Mouse (Mus musculus): Measurements from ENCODE around the gene Bod1l. TPM values are rescaled to one million over a fixed set of nuclear protein-coding genes. Genes with fewer than 3 reads are reported as not detected.

Gene Bod1l
- polyA plus RNA-seq (2017; shearing (Covaris generic)): 46.3 TPM

GRCm38 (mm10) chr5:41844147-41844529 is at the start of gene Bod1l:
TSS of gene Bod1l (minus strand) at chr5:41844315.

DNA sequence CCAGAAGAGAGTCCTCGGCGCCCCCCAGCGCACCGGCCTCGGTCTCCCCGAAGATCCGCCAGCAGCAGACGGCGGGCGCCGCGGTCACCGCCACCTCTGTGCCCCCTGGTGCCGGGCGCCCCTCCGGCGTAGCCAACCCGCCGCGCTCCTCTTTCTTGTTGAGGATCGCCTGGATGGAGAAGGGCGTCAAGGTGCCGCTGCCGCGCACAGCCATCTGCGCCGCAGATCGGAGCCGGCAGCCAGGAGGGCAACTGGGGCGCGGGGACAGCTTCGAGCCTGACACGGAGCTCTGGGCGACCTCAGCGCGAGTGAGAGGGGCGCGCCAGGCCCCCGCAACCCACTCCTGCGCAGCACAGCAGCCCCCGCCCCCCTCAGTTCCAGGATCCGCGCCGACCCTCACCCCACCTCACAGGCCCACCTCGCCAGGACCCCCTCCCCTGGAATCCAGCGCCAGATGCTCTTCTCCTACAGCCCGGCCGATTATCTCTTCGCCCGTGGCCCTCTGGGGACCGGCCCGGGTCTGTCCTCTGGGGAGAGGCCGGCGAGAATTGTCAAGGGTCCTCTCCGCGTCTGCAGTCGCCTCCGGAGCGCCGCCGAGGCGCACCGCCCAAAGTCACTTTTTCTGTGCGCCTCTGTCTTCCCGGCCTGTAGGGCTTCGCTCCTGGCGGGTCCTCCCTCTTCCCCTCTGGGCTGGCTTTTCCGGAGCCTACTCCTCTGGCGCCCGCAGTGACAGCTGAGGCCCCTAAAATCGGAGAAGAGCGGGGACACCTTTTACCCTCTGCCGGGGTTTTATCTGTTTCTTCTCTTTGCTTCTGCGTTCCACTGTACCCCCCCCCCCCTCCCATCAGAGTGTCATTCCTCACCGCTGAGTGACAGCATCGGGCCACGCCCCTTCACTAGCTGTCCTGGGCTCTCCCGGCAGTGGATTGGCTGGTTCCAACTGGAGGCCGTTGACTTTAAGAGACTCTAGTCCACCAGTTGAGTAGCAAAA is 80.1 kb downstream of the Bod1l start, which contains the start of gene Nkx3-2:
Nkx3-2 (minus strand) TSS at position 771 of the 991 bp plus-strand sequence.

Other genes with a start within 250 kb of the Bod1l start
- gene Rab28, start 136.2 kb downstream of the Bod1l start, polyA plus RNA-seq (2017; shearing (Covaris generic)): 31.0 TPM
- gene Nkx3-2, start 79.8 kb downstream of the Bod1l start, polyA plus RNA-seq (2017; shearing (Covaris generic)): not detected
- gene Gm16223, start 223.6 kb upstream of the Bod1l start, polyA plus RNA-seq (2017; shearing (Covaris generic)): not detected

Data from effector memory CD4-positive, alpha-beta T cell, adult 7 months (primary cell).